Mouse (Mus musculus) WW6 (cell line): Measurements from ENCODE around the gene Gm20878.
"Not testable (repeated sequence)": the region's sequence is repeated elsewhere in the genome, so short reads cannot be mapped to it uniquely, and the experiment has no call there.

Experiments
- DNase-seq: peaks from one replicate; pipeline ENCODE4 v3.0.0-alpha.2; 2013; ENCODE audit warnings: low read depth, low spot score

The Gm20878 gene

DNA sequence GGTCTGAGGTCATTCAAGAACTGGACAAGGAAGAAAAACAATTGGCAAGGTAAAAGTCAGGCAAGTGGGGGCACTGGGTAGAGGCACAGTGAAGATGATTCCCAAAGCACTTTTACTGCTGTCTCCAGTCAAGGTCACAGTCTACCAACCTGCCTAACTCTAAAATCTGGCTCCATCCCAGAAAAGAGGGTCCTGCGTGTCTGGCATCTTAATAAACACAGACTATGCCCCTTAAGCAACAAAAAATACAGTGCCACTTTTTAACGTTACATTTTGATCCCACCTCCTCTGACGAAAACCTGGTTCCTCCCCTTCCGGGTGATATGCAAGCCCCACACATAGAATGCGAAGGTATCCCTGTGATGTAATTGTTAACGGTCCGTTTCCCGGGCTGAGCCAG lies at the start of gene Gm20878:
Gene Gm20878, plus strand, starts transcription at position 301 of the 400 bp plus-strand sequence.
- not testable (repeated sequence) for DNase-seq

- DNase-seq = not testable (repeated sequence)
These were observed 38.1 kb upstream of the Gm20878 start, which contains the start of gene Gm21541 for GRCm38 (mm10) chr4:41903310-41903709. Gene Gm21541 (plus strand): TSS chr4:41903610.

GRCm38 (mm10) chr4:41965758-41966157 lies 24.4 kb downstream of the Gm20878 start, which contains the start of gene Fam205a4:
Gene Fam205a4 (plus strand): TSS chr4:41966058.
- not testable (repeated sequence) for DNase-seq
